16 mouse cellular contexts compared by ENCODE assay signal in the genomic region with DNA sequence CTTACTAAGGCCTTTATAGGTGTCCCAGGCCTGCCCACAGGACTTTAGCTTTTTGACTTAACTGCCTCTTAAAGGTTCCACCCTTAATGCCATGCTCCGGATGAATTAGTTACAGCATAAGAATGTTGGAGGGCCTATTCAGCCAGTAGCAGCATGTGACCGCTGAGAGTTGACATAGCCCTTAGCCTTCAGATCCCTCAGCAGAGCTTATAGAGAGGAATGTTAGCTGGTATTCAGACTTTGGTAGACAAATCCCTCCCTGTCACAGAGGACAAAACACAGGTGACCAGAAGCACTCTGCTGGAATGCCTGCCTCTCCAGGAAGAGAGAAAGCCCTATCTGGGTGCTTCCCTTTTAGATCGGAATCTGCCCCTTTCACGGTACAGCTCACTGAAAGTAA.
DNase-seq lines count a peak whose midpoint lies in the region; ATAC-seq and TF ChIP-seq lines count a peak whose summit lies in the region.
"Had no signal": no experiment of that assay in that cellular context is flagged by ENCODE, and none has a peak within 500 bp of the region (broad histone marks: within the 10 kb centered on the region; RNA-seq: fewer than 3 reads in every experiment).

No protein-coding gene starts in this region.

- peaks cover 31% of the 10 kb centered on the region for H3K4me1 ChIP-seq in forebrain, embryonic 10.5 days
- peaks cover 11% of the 10 kb centered on the region; the same call in 1 of the 2 replicates for H3K4me1 ChIP-seq in forebrain, embryonic 12.5 days
- H3K4me1 ChIP-seq in intestine, embryonic 14.5 days (replicated peaks; ENCODE audit: control insufficient read depth, insufficient read depth, low read length), result peaks cover 10% of the 10 kb centered on the region
- no peaks in the 10 kb centered on the region for H3K4me1 ChIP-seq in intestine, postnatal 0 days (replicated peaks; ENCODE audit: control insufficient read depth, insufficient read depth, low read length)
- H3K4me1 ChIP-seq in embryonic facial prominence, embryonic 10.5 days, result peaks cover 49% of the 10 kb centered on the region
- H3K4me1 ChIP-seq: hindbrain, embryonic 13.5 days; liver, embryonic 13.5 days; neural tube, embryonic 13.5 days had no signal

- no peak for TF ChIP-seq CTCF in intestine, postnatal 0 days (IDR thresholded peaks at IDR 0.05; ENCODE audit: low read depth)

- WGBS in forebrain, embryonic 10.5 days, result 64% methylated on average over 4 of the region's 4 CpGs
- 58% methylated on average over 4 of the region's 4 CpGs for WGBS in forebrain, embryonic 12.5 days
- WGBS in intestine, embryonic 14.5 days, result 23% methylated on average over 4 of the region's 4 CpGs
- 19% methylated on average over 4 of the region's 4 CpGs for WGBS in intestine, postnatal 0 days
- 43% methylated on average over 4 of the region's 4 CpGs for WGBS in embryonic facial prominence, embryonic 10.5 days

- H3K9ac ChIP-seq in forebrain, embryonic 12.5 days, result no peak overlapping the region
- 0 out of 2 replicates have a peak overlapping the region, but pooled peaks have one; percentile 13 for H3K9ac ChIP-seq in intestine, embryonic 14.5 days (ENCODE audit: low read length)
- no peak overlapping the region for H3K9ac ChIP-seq in intestine, postnatal 0 days (ENCODE audit: low read depth, low read length)
- H3K9ac ChIP-seq: hindbrain, embryonic 13.5 days; liver, embryonic 13.5 days; neural tube, embryonic 13.5 days had no signal

- H3K36me3 ChIP-seq in forebrain, embryonic 10.5 days (replicated peaks), result no peaks in the 10 kb centered on the region
- no peaks in the 10 kb centered on the region for H3K36me3 ChIP-seq in forebrain, embryonic 12.5 days (replicated peaks)
- no peaks in the 10 kb centered on the region for H3K36me3 ChIP-seq in intestine, embryonic 14.5 days (ENCODE audit: control insufficient read depth, insufficient read depth, low read length)
- H3K36me3 ChIP-seq in intestine, postnatal 0 days (ENCODE audit: control insufficient read depth, insufficient read depth), result no peaks in the 10 kb centered on the region
- H3K36me3 ChIP-seq in embryonic facial prominence, embryonic 10.5 days (replicated peaks), result no peaks in the 10 kb centered on the region
- H3K36me3 ChIP-seq: hindbrain, embryonic 13.5 days; limb, embryonic 10.5 days; liver, embryonic 13.5 days; neural tube, embryonic 13.5 days had no signal

- H3K9me3 ChIP-seq in forebrain, embryonic 10.5 days, result no peaks in the 10 kb centered on the region
- H3K9me3 ChIP-seq in forebrain, embryonic 12.5 days, result no peaks in the 10 kb centered on the region
- H3K9me3 ChIP-seq in intestine, embryonic 14.5 days (ENCODE audit: control insufficient read depth, low read length), result no peaks in the 10 kb centered on the region
- H3K9me3 ChIP-seq in intestine, postnatal 0 days (ENCODE audit: control insufficient read depth), result no peaks in the 10 kb centered on the region
- H3K9me3 ChIP-seq in embryonic facial prominence, embryonic 10.5 days, result no peaks in the 10 kb centered on the region
- H3K9me3 ChIP-seq: hindbrain, embryonic 13.5 days; limb, embryonic 10.5 days; liver, embryonic 13.5 days; neural tube, embryonic 13.5 days had no signal

- peak overlapping the region; percentile 53 for H3K27ac ChIP-seq in forebrain, embryonic 10.5 days
- H3K27ac ChIP-seq in forebrain, embryonic 12.5 days, result no peak overlapping the region
- H3K27ac ChIP-seq in intestine, embryonic 14.5 days (ENCODE audit: low read depth), result no peak overlapping the region
- no peak overlapping the region for H3K27ac ChIP-seq in intestine, postnatal 0 days (ENCODE audit: low read depth, low read length)
- H3K27ac ChIP-seq in embryonic facial prominence, embryonic 10.5 days (replicated peaks), result peak overlapping the region; percentile 49
- H3K27ac ChIP-seq: hindbrain, embryonic 13.5 days; limb, embryonic 10.5 days; liver, embryonic 13.5 days; neural tube, embryonic 13.5 days had no signal

- no peaks in the 10 kb centered on the region for H3K27me3 ChIP-seq in forebrain, embryonic 10.5 days (ENCODE audit: poor library complexity, severe bottlenecking)
- no peaks in the 10 kb centered on the region for H3K27me3 ChIP-seq in forebrain, embryonic 12.5 days
- no peaks in the 10 kb centered on the region for H3K27me3 ChIP-seq in intestine, embryonic 14.5 days (replicated peaks; ENCODE audit: control insufficient read depth, insufficient read depth, low read length)
- H3K27me3 ChIP-seq in intestine, postnatal 0 days (replicated peaks; ENCODE audit: control insufficient read depth, insufficient read depth, low read length), result no peaks in the 10 kb centered on the region
- H3K27me3 ChIP-seq in embryonic facial prominence, embryonic 10.5 days (replicated peaks; ENCODE audit: low read depth, poor library complexity, severe bottlenecking), result no peaks in the 10 kb centered on the region
- H3K27me3 ChIP-seq: hindbrain, embryonic 13.5 days; liver, embryonic 13.5 days; neural tube, embryonic 13.5 days had no signal

- H3K4me2 ChIP-seq in forebrain, embryonic 12.5 days, result no peak overlapping the region
- H3K4me2 ChIP-seq in intestine, embryonic 14.5 days (ENCODE audit: low read length), result no peak overlapping the region
- no peak overlapping the region for H3K4me2 ChIP-seq in intestine, postnatal 0 days (replicated peaks; ENCODE audit: low read depth)
- H3K4me2 ChIP-seq: hindbrain, embryonic 13.5 days; liver, embryonic 13.5 days; neural tube, embryonic 13.5 days had no signal

- H3K4me3 ChIP-seq in forebrain, embryonic 10.5 days, result no peak overlapping the region
- H3K4me3 ChIP-seq in forebrain, embryonic 12.5 days (replicated peaks), result no peak overlapping the region
- no peak overlapping the region for H3K4me3 ChIP-seq in intestine, embryonic 14.5 days (ENCODE audit: low read depth, low read length)
- H3K4me3 ChIP-seq in intestine, postnatal 0 days (ENCODE audit: low read depth, low read length), result no peak overlapping the region
- no peak overlapping the region for H3K4me3 ChIP-seq in embryonic facial prominence, embryonic 10.5 days
- H3K4me3 ChIP-seq: hindbrain, embryonic 13.5 days; limb, embryonic 10.5 days; liver, embryonic 13.5 days; neural tube, embryonic 13.5 days had no signal

- no peak for DNase-seq in forebrain, embryonic 10.5 days (ENCODE audit: extremely low spot score, low spot score)
- peak; percentile 58 for DNase-seq in intestine, embryonic 14.5 days (ENCODE audit: low spot score)
- DNase-seq in embryonic facial prominence, embryonic 10.5 days (ENCODE audit: low spot score), result peak; percentile 43
- DNase-seq in lung, postnatal 36 days, result peak; percentile 26
- DNase-seq in right cerebral cortex, postnatal 14 days, result no peak
- DNase-seq in right cerebral cortex, adult 18-20 months, result no peak
- DNase-seq: cerebellum, adult 18-20 months; gastrocnemius, postnatal 25 days; layer of hippocampus, postnatal 36 days; liver, embryonic 13.5 days; thymus, adult 2 months had no signal

- no peak for ATAC-seq in forebrain, embryonic 12.5 days (ENCODE audit: low FRiP score)
- ATAC-seq in intestine, embryonic 14.5 days (replicated peaks; ENCODE audit: low FRiP score, low TSS enrichment, low read depth), result no peak
- ATAC-seq in intestine, postnatal 0 days, result no peak

Comparison
In these comparisons a context has a peak if more than half of its experiments do, and no peak if none do; other contexts are left out.
1. H3K27ac ChIP-seq: peak in forebrain, embryonic 10.5 days (single experiment) and embryonic facial prominence, embryonic 10.5 days (single experiment); none in forebrain, embryonic 12.5 days (single experiment), intestine, embryonic 14.5 days (single experiment) and intestine, postnatal 0 days (single experiment).
2. DNase-seq: peak in intestine, embryonic 14.5 days (single experiment), embryonic facial prominence, embryonic 10.5 days (single experiment) and lung, postnatal 36 days (single experiment); none in forebrain, embryonic 10.5 days (single experiment), right cerebral cortex, postnatal 14 days (single experiment) and right cerebral cortex, adult 18-20 months (single experiment).